19 mouse cellular contexts compared by ENCODE assay signal in the genomic region with DNA sequence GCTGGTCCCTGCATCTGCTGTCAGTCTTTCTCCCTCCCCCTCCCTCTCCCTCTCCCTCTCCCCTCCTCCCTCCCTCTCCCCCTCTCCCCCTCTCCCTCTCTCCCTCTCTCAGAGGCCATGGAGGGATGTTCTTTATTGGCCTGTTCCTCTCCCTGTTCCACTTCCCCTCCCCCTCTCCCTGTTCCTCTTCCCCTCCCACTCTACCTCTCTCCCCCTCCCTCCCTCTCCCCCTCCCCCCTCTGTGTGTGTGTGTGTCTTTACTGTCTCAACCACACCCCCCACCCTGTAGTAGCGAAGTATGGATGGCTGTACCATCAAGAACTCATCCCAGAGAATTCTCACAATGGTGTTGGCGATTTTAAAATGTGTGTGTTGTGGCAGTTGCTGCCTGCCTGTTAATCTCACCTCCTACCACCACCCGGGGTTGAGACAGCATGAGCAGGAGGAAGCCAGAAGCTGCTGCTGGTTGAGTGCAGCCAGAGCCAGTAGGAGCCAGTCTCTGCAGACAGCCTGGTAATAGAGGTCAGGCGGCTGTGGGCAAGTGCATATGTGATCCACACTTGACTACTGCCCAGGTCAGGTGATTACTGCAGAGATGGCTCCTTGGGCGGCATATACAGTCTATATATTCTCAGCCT.
A peak's percentile ranks its signal among the peaks of the same experiment; 100 is the strongest.
DNase-seq lines count a peak whose midpoint lies in the region; ATAC-seq and TF ChIP-seq lines count a peak whose summit lies in the region.
"Had no signal": no experiment of that assay in that cellular context is flagged by ENCODE, and none has a peak within 500 bp of the region (broad histone marks: within the 10 kb centered on the region; RNA-seq: fewer than 3 reads in every experiment).

No protein-coding gene starts in this region.

- peak; percentile 20 for DNase-seq in layer of hippocampus, adult 9-11 months
- DNase-seq in layer of hippocampus, adult 2 months (ENCODE audit: low spot score in 2 of 2): no peak
- DNase-seq in right cerebral cortex, postnatal 25 days: peak; percentile 11
- no peak for DNase-seq in right cerebral cortex, postnatal 4 days
- peak; percentile 86 for DNase-seq in ZHBTc4 (ENCODE audit: low read depth, low spot score)
- DNase-seq in splenic B cell, adult 2 months (ENCODE audit: low read depth, low spot score): peak; percentile 42
- DNase-seq: adrenal gland, postnatal 10 days; B cell, adult 2 months; cerebellum, adult 9-11 months; heart, adult 18-20 months; lung, adult 2 months; lung, postnatal 36 days; thymus, postnatal 25 days had no signal

- no peak for ATAC-seq in hindbrain, embryonic 16.5 days
- no peak for ATAC-seq in heart, embryonic 11.5 days (replicated peaks; ENCODE audit: insufficient number of reproducible peaks, low FRiP score, low TSS enrichment)
- ATAC-seq: forebrain, embryonic 13.5 days; intestine, embryonic 15.5 days had no signal

- H3K4me2 ChIP-seq in hindbrain, embryonic 16.5 days (ENCODE audit: low read length): no peak overlapping the region
- H3K4me2 ChIP-seq in heart, embryonic 11.5 days: no peak overlapping the region
- H3K4me2 ChIP-seq: forebrain, embryonic 13.5 days; intestine, embryonic 15.5 days; midbrain, embryonic 11.5 days; neural tube, embryonic 13.5 days had no signal

- no peak overlapping the region for H3K27ac ChIP-seq in layer of hippocampus, adult 2 months
- H3K27ac ChIP-seq in hindbrain, embryonic 16.5 days (ENCODE audit: low read depth, low read length): no peak overlapping the region
- no peak overlapping the region for H3K27ac ChIP-seq in heart, embryonic 11.5 days (ENCODE audit: low read depth, low read length)
- H3K27ac ChIP-seq: forebrain, embryonic 13.5 days; intestine, embryonic 15.5 days; neural tube, embryonic 13.5 days had no signal

- TF ChIP-seq CTCF in layer of hippocampus, adult 2 months (conservative IDR thresholded peaks at IDR 0.05): no peak

- 72% methylated on average over 5 of the region's 5 CpGs for WGBS in hindbrain, embryonic 16.5 days
- 51% methylated on average over 5 of the region's 5 CpGs for WGBS in heart, embryonic 11.5 days (ENCODE audit: insufficient replicate concordance)

- H3K9ac ChIP-seq in hindbrain, embryonic 16.5 days (ENCODE audit: low read depth, low read length): no peak overlapping the region
- H3K9ac ChIP-seq in heart, embryonic 11.5 days (ENCODE audit: low read depth, low read length): no peak overlapping the region
- H3K9ac ChIP-seq: forebrain, embryonic 13.5 days; intestine, embryonic 15.5 days; neural tube, embryonic 13.5 days had no signal

- no peaks in the 10 kb centered on the region for H3K4me1 ChIP-seq in hindbrain, embryonic 16.5 days (ENCODE audit: control insufficient read depth, insufficient read depth, low read depth, low read length)
- H3K4me1 ChIP-seq in heart, embryonic 11.5 days (ENCODE audit: control insufficient read depth, insufficient read depth, low read length): no peaks in the 10 kb centered on the region
- H3K4me1 ChIP-seq: forebrain, embryonic 13.5 days; intestine, embryonic 15.5 days had no signal

- no peak overlapping the region for H3K4me3 ChIP-seq in layer of hippocampus, adult 2 months
- H3K4me3 ChIP-seq in hindbrain, embryonic 16.5 days (ENCODE audit: low read length): no peak overlapping the region
- no peak overlapping the region for H3K4me3 ChIP-seq in heart, embryonic 11.5 days (ENCODE audit: low read depth, low read length)
- H3K4me3 ChIP-seq: forebrain, embryonic 13.5 days; intestine, embryonic 15.5 days; neural tube, embryonic 13.5 days had no signal

- H3K9me3 ChIP-seq in hindbrain, embryonic 16.5 days (ENCODE audit: control insufficient read depth, low read length): no peaks in the 10 kb centered on the region
- no peaks in the 10 kb centered on the region for H3K9me3 ChIP-seq in heart, embryonic 11.5 days (replicated peaks; ENCODE audit: control insufficient read depth, low read length)
- H3K9me3 ChIP-seq: forebrain, embryonic 13.5 days; intestine, embryonic 15.5 days; neural tube, embryonic 13.5 days had no signal

- H3K27me3 ChIP-seq in splenic B cell, adult 2 months (ENCODE audit: control insufficient read depth, insufficient read depth, low read length, poor library complexity, severe bottlenecking): no peaks in the 10 kb centered on the region
- no peaks in the 10 kb centered on the region for H3K27me3 ChIP-seq in hindbrain, embryonic 16.5 days (replicated peaks; ENCODE audit: control insufficient read depth, insufficient read depth, low read length)
- no peaks in the 10 kb centered on the region for H3K27me3 ChIP-seq in heart, embryonic 11.5 days (ENCODE audit: control insufficient read depth, insufficient read depth, low read length)
- H3K27me3 ChIP-seq: forebrain, embryonic 13.5 days; intestine, embryonic 15.5 days; neural tube, embryonic 13.5 days had no signal

- no peaks in the 10 kb centered on the region for H3K36me3 ChIP-seq in splenic B cell, adult 2 months (ENCODE audit: control insufficient read depth, insufficient read depth, low read length, poor library complexity, severe bottlenecking)
- H3K36me3 ChIP-seq in hindbrain, embryonic 16.5 days (ENCODE audit: control insufficient read depth, insufficient read depth, low read length): no peaks in the 10 kb centered on the region
- no peaks in the 10 kb centered on the region for H3K36me3 ChIP-seq in heart, embryonic 11.5 days (ENCODE audit: control insufficient read depth, insufficient read depth, low read length)
- H3K36me3 ChIP-seq: intestine, embryonic 15.5 days; neural tube, embryonic 13.5 days had no signal

Comparison
In these comparisons a context has a peak if more than half of its experiments do, and no peak if none do; other contexts are left out.
1. DNase-seq: peak in layer of hippocampus, adult 9-11 months (single experiment), right cerebral cortex, postnatal 25 days (single experiment), ZHBTc4 (single experiment) and splenic B cell, adult 2 months (single experiment); none in layer of hippocampus, adult 2 months (0 of 2) and right cerebral cortex, postnatal 4 days (single experiment).